Mouse (Mus musculus) inflammation-experienced regulatory T-cells, adult 6 months (primary cell): ENCODE measurements around the gene Gm20388. TPM values are rescaled to one million over a fixed set of nuclear protein-coding genes. Genes with fewer than 3 reads are reported as not detected.

ENCODE experiments used
- ATAC-seq: one replicate; pipeline ENCODE4 v1.8.0; 2017
- polyA plus RNA-seq, 3 experiments: library from polyadenylated mRNA; unstranded; fragments of 100-300 nt; shearing (Covaris generic); gene quantifications; one replicate each; pipeline ENCODE4 v1.2.1; 2017

The Gm20388 gene
- polyA plus RNA-seq, 3 experiments from 2014 or later: 10.8 to 14.1 (median 11.8) TPM

GRCm38 (mm10) chr8:119916237-119916892 lies 5.7 kb downstream of the Gm20388 start:
- ATAC-seq: no peak

GRCm38 (mm10) chr8:119917415-119917814 lies 6.8 kb downstream of the Gm20388 start:
- no peak for ATAC-seq

GRCm38 (mm10) chr8:119918155-119918567 lies 7.5 kb downstream of the Gm20388 start:
- ATAC-seq: no peak

GRCm38 (mm10) chr8:119923259-119923658 lies 12.6 kb downstream of the Gm20388 start:
- no peak for ATAC-seq

GRCm38 (mm10) chr8:119925428-119925827 lies 14.8 kb downstream of the Gm20388 start:
- ATAC-seq: no peak

GRCm38 (mm10) chr8:119926474-119926873 lies 15.8 kb downstream of the Gm20388 start:
- ATAC-seq: peak; percentile 61

- peak; percentile 43 for ATAC-seq
Observed at GRCm38 (mm10) chr8:119927422-119928092, 16.9 kb downstream of the Gm20388 start.

- no peak for ATAC-seq
Observed at GRCm38 (mm10) chr8:119931317-119931716, 20.7 kb downstream of the Gm20388 start.

- no peak for ATAC-seq
Observed at GRCm38 (mm10) chr8:119933681-119934080, 23.0 kb downstream of the Gm20388 start.

GRCm38 (mm10) chr8:119935541-119935940 lies 24.9 kb downstream of the Gm20388 start:
- no peak for ATAC-seq

- ATAC-seq: no peak
Observed at GRCm38 (mm10) chr8:119938481-119938880, 27.8 kb downstream of the Gm20388 start.

- ATAC-seq: no peak
Observed at GRCm38 (mm10) chr8:119939336-119939735, 28.7 kb downstream of the Gm20388 start.

GRCm38 (mm10) chr8:119941471-119941870 lies 30.8 kb downstream of the Gm20388 start:
- no peak for ATAC-seq

GRCm38 (mm10) chr8:119943616-119944015 lies 33.0 kb downstream of the Gm20388 start:
- no peak for ATAC-seq

GRCm38 (mm10) chr8:119944096-119944811 lies 33.6 kb downstream of the Gm20388 start:
- peak; percentile 38 for ATAC-seq

GRCm38 (mm10) chr8:119946326-119946865 lies 35.8 kb downstream of the Gm20388 start:
- ATAC-seq: peak; percentile 73

GRCm38 (mm10) chr8:119947653-119948052 lies 37.0 kb downstream of the Gm20388 start:
- peak; percentile 18 for ATAC-seq

GRCm38 (mm10) chr8:119948340-119948739 lies 37.7 kb downstream of the Gm20388 start:
- ATAC-seq: peak; percentile 35

GRCm38 (mm10) chr8:119952282-119952681 lies 41.6 kb downstream of the Gm20388 start:
- no peak for ATAC-seq

GRCm38 (mm10) chr8:119952747-119953146 lies 42.1 kb downstream of the Gm20388 start:
- no peak for ATAC-seq

GRCm38 (mm10) chr8:119955333-119955732 lies 44.7 kb downstream of the Gm20388 start:
- no peak for ATAC-seq

- no peak for ATAC-seq
Observed at GRCm38 (mm10) chr8:119958076-119958475, 47.4 kb downstream of the Gm20388 start.

- no peak for ATAC-seq
Observed at GRCm38 (mm10) chr8:119960531-119961104, 50.0 kb downstream of the Gm20388 start.
